Mouse (Mus musculus) liver, postnatal 0 days (tissue): ENCODE measurements around the gene Ptpn13.

Experiments used
- CTCF ChIP-seq: sonication (generic); IDR thresholded peaks from 2 replicates; pipeline ENCODE4 v1.5.1; 2016; ENCODE audit warnings: antibody characterized with exemption, low read depth
- EP300 ChIP-seq: IDR thresholded peaks from 2 replicates; pipeline ENCODE4 v1.6.1; 2016; ENCODE audit warnings: antibody characterized with exemption, low read depth, mild to moderate bottlenecking

GRCm38 (mm10) chr5:103420568-103420967 is 4.4 kb upstream of the Ptpn13 start:
- TF ChIP-seq CTCF (no peak), EP300 (no peak)
